Mouse (Mus musculus): ENCODE data around the gene Ptar1. TPM values are rescaled to one million over a fixed set of nuclear protein-coding genes. Genes with fewer than 3 reads are reported as not detected.

Ptar1 gene
- polyA plus RNA-seq, 1 experiment from 2014 or later = 2.8 TPM

Other genes with a start within 250 kb of the Ptar1 start
- gene Mamdc2, start 239.0 kb upstream of the Ptar1 start, polyA plus RNA-seq (2015; fragmentation: Nextera tagmentation; extraction: Ambion mirVana) = 0.31 TPM in 2 replicates
- not detected in 2 replicates for gene 1700028P14Rik, start 34.6 kb upstream of the Ptar1 start, polyA plus RNA-seq (2015; fragmentation: Nextera tagmentation; extraction: Ambion mirVana)
- 0.06 and 0.07 TPM in 2 replicates for gene Apba1, start 71.5 kb downstream of the Ptar1 start, polyA plus RNA-seq (2015; fragmentation: Nextera tagmentation; extraction: Ambion mirVana)